Mouse (Mus musculus) thymus, adult 2 months (tissue): ENCODE measurements around the gene Gm9821.

Experiments
- CTCF ChIP-seq: fragments of 200-500 bp; IDR thresholded peaks from 2 replicates; pipeline ENCODE4 v1.5.1; 2012; ENCODE audit warnings: mild to moderate bottlenecking, control low read depth, low read length, moderate library complexity, borderline replicate concordance; ENCODE audit not compliant: control insufficient read depth, poor library complexity, insufficient read depth; ENCODE audit errors: extremely low read depth
- POLR2A ChIP-seq: fragments of 200-500 bp; IDR thresholded peaks from 2 replicates; pipeline ENCODE4 v1.6.1; 2012; ENCODE audit warnings: mild to moderate bottlenecking, low read length, control low read depth, moderate library complexity; ENCODE audit not compliant: control insufficient read depth, poor library complexity, insufficient read depth; ENCODE audit errors: extremely low read depth

- TF ChIP-seq CTCF (no peak), POLR2A (no peak)
Observed at GRCm38 (mm10) chr2:91971231-91972097, 26.0 kb downstream of the Gm9821 start.
